Mouse (Mus musculus) megakaryocyte, adult 5-6 weeks (primary cell): ENCODE measurements around the gene Fdx1. TPM values are rescaled to one million over a fixed set of nuclear protein-coding genes. Genes with fewer than 3 reads are reported as not detected.
A peak's percentile ranks its signal among the peaks of the same experiment; 100 is the strongest.

Experiments
- ATAC-seq: 2 replicates; pipeline ENCODE4 v1.8.0; 2016; ENCODE audit warnings: mild to moderate bottlenecking, inconsistent platforms; ENCODE audit not compliant: poor library complexity, severe bottlenecking
- total RNA-seq, 2 experiments: library from RNA; stranded (forward) in 1 of 2; stranded (reverse) in 1 of 2; fragments of 153-499, 151-499 nt in 1 of 2; fragments of 221-1000, 200-1000 nt in 1 of 2; gene quantifications; 2 replicates each; pipeline versions ENCODE4 v1.2.3 to v1.2.4; 2015 to 2017

Fdx1 gene
- total RNA-seq, 2 experiments from 2014 or later, result 3.2 to 12.1 TPM

DNA sequence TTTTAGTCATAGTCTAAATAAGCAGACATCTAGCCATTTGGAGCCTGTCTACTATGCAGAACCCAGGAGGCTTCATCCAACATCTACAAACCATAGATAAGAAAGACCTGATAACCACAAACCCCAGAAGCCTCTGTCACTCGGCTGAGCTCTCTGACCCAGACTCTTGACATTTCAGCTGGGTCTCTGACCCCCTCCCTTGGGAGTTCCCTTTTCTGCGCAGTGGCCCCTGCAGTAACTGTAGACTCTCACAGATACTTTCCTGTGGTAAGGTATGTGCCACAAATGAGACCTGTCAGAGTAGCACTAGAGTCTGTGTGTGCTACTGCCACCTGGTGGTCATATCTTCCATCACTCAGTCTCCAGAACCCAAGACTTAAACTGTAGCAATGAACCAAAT is 54.5 kb downstream of the Fdx1 start:
- peak; percentile 64 for ATAC-seq

DNA sequence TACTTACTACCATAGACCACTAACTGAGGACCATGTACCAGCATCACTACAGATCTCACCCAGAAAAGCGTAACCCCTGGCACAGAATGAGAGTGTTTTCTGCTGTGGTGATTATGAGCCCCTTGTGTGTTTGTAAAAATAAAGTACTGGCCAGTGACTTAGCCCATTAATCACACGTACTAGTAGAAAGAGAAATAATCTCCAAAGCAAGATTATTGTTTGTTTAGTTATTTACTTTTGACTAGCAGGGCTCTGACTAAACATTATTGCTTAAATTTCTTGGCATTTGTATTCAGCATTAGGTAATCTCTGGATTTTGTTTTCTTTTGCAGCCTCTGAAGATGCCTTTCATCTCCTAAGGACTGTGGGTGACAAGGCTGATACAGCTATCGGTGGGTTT is 55.1 kb downstream of the Fdx1 start:
- ATAC-seq, result no peak

GRCm38 (mm10) chr9:51906938-51907337 is 56.4 kb downstream of the Fdx1 start:
- no peak for ATAC-seq

Other genes with a start within 250 kb of the Fdx1 start
- gene Arhgap20, start 198.2 kb downstream of the Fdx1 start, total RNA-seq (2015), result not detected in 2 replicates
- gene Arhgap20, start 198.2 kb downstream of the Fdx1 start, total RNA-seq (2017), result not detected in 2 replicates
- 62.7 and 69.8 TPM in 2 replicates for gene Rdx, start 83.6 kb upstream of the Fdx1 start, total RNA-seq (2015)
- gene Rdx, start 83.6 kb upstream of the Fdx1 start, total RNA-seq (2017), result 164 and 165 TPM in 2 replicates
- 3.2 and 5.0 TPM in 2 replicates for gene Zc3h12c, start 205.0 kb upstream of the Fdx1 start, total RNA-seq (2015)
- 4.0 and 4.3 TPM in 2 replicates for gene Zc3h12c, start 205.0 kb upstream of the Fdx1 start, total RNA-seq (2017)